Mouse (Mus musculus) erythroblast, embryonic 14.5 days (primary cell): Measurements from ENCODE around the gene Bet1l. TPM values are rescaled to one million over a fixed set of nuclear protein-coding genes. Genes with fewer than 3 reads are reported as not detected.

ENCODE experiments used
- H3K27me3 ChIP-seq: 2 replicates; pipeline ENCODE4 v1.6.1; 2012; ENCODE audit warnings: inconsistent platforms; ENCODE audit not compliant: control insufficient read depth
- H3K36me3 ChIP-seq: 2 replicates; pipeline ENCODE4 v1.6.1; 2012; ENCODE audit warnings: mild to moderate bottlenecking, inconsistent platforms; ENCODE audit not compliant: control insufficient read depth
- H3K4me1 ChIP-seq: 2 replicates; pipeline ENCODE4 v1.6.1; 2012; ENCODE audit warnings: inconsistent platforms; ENCODE audit not compliant: control insufficient read depth
- H3K4me3 ChIP-seq: replicated peaks from 2 replicates; pipeline ENCODE3; 2012; ENCODE audit warnings: moderate library complexity, mild to moderate bottlenecking, inconsistent platforms
- H3K9me3 ChIP-seq: 2 replicates; pipeline ENCODE4 v1.6.1; 2012; ENCODE audit warnings: low read length, inconsistent platforms, mixed read lengths; ENCODE audit not compliant: control insufficient read depth
- GATA1 ChIP-seq: IDR thresholded peaks from 2 replicates; pipeline ENCODE4 v1.6.1; 2012; ENCODE audit warnings: low read length, inconsistent platforms, mixed read lengths
- TAL1 ChIP-seq: IDR thresholded peaks from 3 replicates; pipeline ENCODE4 v1.6.1; 2012; ENCODE audit warnings: low read length, inconsistent platforms, mixed read lengths
- polyA plus RNA-seq: library from polyadenylated mRNA; stranded (reverse); fragments of >175 nt; gene quantifications from 2 replicates; pipeline ENCODE4 v1.2.3, GENCODE M21; 2012

The Bet1l gene
- polyA plus RNA-seq, 1 experiment, result 1.2 TPM

DNA sequence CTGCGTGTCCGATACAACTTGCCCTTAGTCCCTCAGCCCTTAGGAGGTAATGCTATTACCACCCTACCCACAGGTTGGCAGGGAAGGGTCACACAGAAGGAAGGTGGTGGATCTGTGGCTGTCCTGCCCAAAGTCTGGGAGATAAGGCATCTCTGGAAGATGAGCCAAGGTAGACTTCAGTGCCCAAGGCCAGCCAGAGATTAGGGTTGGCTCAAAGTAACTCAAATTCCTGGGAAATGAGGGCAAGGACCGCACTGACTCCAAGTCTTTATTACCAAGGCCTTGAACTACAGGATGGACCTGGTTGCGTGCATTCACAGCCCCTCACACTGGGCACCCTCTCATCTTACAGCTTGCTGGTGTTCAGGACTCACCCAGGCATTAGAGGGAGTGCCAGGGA lies 5.5 kb downstream of the Bet1l start:
- H3K4me1 ChIP-seq, result peaks cover 29% of the 10 kb centered on the region
- H3K36me3 ChIP-seq, result peaks cover 43% of the 10 kb centered on the region
- H3K9me3 ChIP-seq, result no peaks in the 10 kb centered on the region
- TF ChIP-seq TAL1, result no peak
- no peak for TF ChIP-seq GATA1
- H3K27me3 ChIP-seq, result no peaks in the 10 kb centered on the region
- H3K4me3 ChIP-seq, result no peak overlapping the region

DNA sequence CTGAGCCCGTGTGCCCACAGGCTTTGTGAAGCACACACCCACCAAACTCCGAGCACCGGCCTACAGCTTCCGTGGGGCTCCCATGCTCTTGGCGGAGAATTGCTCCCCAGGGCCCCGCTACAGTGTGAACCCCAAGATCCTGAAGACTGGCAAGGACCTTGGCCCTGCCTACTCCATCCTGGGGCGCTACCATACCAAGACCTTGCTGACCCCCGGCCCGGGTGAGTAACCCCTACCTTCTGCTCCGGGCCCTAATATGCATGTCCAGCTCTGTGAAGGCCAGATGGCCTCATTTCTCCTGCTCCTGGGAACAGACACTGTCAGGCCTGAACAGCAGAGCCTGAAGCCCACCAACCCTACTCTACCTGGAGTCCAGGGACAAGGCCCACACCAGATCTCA lies 8.8 kb downstream of the Bet1l start:
- no peak overlapping the region for H3K4me3 ChIP-seq

DNA sequence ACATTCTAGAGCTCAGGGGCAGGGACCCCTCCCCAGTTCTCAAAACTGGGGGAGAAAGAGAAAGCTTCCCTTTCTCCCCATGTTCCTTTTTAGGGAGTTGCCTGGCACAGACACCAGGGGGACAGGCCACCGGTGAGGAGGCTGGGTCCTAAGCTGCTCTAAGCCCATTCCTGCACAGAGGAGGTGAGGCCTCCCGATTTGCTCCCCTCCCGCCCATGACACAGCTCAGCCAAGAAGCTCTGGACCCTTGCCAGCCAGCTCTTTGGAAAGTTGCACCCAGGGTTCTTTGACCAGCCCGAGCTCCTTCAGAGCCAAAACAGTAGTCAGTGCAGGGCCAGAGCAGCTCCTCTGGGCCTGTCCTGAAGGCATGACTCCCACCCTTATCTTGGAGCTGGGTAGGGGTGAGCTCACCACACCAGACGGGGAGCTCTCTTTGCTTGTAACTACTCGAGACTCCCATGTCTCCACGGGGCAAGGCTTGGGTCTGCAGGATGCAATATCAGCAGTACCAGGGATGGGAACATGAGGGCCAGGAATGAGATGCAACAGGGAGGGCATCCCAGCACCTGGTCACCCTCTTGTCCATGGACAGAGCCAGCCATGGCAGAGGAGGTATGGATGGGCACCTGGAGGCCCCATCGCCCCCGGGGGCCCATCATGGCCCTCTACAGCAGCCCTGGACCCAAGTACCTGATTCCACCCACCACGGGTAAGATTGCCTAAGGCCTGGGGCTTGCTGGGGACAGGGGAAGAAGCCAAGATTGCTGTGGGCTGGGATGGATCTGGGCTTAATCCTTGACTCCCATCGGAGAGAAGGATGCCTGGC lies 9.4 kb downstream of the Bet1l start, which contains the start of gene Odf3:
Odf3 (plus strand) TSS at position 51 of the 826 bp plus-strand sequence.
- TF ChIP-seq TAL1 (no peak), GATA1 (no peak)
- H3K4me3 ChIP-seq, result no peak within 1 kb of the TSS

More for the DNA sequence above, 8.8 kb downstream of the Bet1l start:
- H3K36me3 ChIP-seq, result peaks cover 26% of the 10 kb centered on the region
- H3K27me3 ChIP-seq, result peaks cover 5% of the 10 kb centered on the region
- no peak for TF ChIP-seq TAL1
- no peak for TF ChIP-seq GATA1
- no peaks in the 10 kb centered on the region for H3K9me3 ChIP-seq
- H3K4me1 ChIP-seq, result peaks cover 4% of the 10 kb centered on the region

DNA sequence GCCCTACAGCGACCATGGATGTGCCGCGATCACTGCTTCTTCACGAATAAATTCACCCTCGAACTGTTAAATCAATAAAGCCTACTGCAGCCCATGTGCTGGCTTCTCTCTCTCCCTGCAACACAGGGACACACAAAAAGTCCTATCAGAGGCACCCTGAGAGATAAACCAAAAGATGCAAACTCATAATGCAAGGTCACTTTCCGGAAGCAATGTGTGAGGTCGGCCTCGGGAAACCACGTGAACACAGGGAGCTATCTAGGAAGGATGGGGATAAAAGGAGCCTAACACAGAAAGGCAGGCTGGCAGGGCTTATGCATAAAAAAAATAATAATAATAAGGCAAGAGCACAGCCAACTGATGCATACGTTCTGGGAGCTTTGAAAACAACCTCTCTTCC lies 10.7 kb downstream of the Bet1l start:
- Histone ChIP-seq H3K4me3 (no peak overlapping the region), H3K36me3 (peaks cover 7% of the 10 kb centered on the region), H3K27me3 (peaks cover 15% of the 10 kb centered on the region), H3K9me3 (no peaks in the 10 kb centered on the region), H3K4me1 (no peaks in the 10 kb centered on the region)
- TF ChIP-seq TAL1, result no peak
- no peak for TF ChIP-seq GATA1

More for the DNA sequence above, 9.4 kb downstream of the Bet1l start, which contains the start of gene Odf3:
- Histone ChIP-seq H3K4me1 (peaks cover 3% of the 10 kb centered on the region), H3K36me3 (peaks cover 20% of the 10 kb centered on the region), H3K9me3 (no peaks in the 10 kb centered on the region), H3K27me3 (peaks cover 5% of the 10 kb centered on the region)

DNA sequence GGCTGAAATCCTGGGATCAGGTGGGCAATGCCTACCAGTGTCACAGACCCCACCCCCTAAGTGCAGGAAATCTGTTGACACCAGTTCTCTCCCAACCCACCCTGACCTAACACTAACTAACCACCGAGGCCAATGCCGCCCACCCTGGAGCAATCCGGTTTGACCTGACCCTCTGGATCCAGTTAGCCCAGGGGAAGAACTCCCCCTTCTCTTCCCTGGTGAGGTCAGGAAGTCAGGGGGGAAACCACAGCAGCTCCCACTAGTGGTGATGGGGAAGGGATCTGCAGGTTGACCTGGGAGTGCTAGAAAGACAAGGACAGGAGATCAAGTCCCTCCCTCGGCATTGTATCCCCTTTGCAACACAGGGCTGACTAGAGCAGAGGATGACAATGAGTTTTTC lies 11.7 kb downstream of the Bet1l start:
- H3K9me3 ChIP-seq, result no peaks in the 10 kb centered on the region
- TF ChIP-seq GATA1, result no peak
- TF ChIP-seq TAL1, result no peak
- H3K27me3 ChIP-seq, result peaks cover 24% of the 10 kb centered on the region
- H3K4me1 ChIP-seq, result no peaks in the 10 kb centered on the region
- peaks cover 3% of the 10 kb centered on the region; the same call in 1 of the 2 replicates for H3K36me3 ChIP-seq
- H3K4me3 ChIP-seq, result no peak overlapping the region

DNA sequence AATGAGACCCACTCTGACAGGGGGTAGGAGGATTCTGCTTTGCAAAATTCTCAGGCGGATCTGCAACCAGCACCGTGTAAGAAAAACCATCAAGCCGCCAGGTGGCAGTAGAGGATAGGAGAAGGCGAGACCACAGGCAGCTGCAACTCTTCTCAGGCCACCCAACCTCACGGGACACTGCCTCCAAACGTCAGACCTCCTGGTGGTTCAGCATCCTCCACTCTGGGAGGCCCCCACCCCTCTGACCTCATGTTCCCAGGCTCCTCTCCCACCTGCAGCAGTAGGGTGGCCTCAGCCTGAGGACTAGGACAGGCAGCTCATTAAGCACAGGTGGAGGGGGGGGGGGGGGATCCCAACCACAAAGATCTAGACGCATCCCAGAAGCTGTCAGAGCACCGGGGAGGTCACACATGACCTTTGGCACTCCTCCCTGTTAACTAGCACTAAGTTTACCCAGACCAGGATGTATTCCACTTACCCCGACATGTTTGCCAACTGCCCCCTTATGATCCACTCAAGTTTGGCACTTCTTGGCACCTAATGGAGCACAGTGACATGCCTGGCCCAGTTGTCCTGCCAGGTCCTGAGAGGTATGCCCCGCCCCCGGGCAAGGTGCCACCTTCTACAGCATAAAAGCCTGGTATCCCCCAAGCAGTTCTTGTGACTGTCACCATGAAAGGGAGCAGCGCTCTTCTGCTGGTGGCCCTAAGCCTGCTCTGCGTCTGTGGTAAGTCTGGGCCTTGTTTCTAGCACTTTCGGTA lies 12.3 kb downstream of the Bet1l start, which contains the start of gene Scgb1c1:
Scgb1c1 (plus strand) TSS at position 643 of the 761 bp plus-strand sequence.
- no peak for TF ChIP-seq TAL1
- Histone ChIP-seq H3K36me3 (no peaks in the 10 kb centered on the region), H3K9me3 (no peaks in the 10 kb centered on the region), H3K27me3 (peaks cover 29% of the 10 kb centered on the region), H3K4me3 (no peak within 1 kb of the TSS), H3K4me1 (no peaks in the 10 kb centered on the region)

DNA sequence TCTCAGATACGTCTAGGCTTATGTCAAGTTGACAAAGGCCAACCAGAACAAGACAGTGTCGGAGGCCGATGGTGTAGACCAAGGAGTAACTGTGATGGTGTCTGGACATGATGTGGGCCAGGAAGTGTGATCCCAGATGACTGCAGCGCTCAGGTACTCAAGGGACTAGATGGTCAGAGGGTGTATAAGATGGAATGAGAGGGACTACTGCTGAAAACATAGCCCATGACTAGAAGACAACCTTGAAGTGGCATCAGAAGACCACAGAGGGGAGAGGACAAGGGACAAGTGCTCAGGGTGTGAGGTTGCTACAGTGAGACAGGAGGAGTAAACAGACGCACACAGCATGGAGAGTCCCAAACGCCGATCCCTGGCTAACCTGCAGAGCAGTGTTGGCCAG lies 13.6 kb downstream of the Bet1l start:
- H3K4me3 ChIP-seq, result no peak overlapping the region
- no peaks in the 10 kb centered on the region for H3K4me1 ChIP-seq
- peaks cover 34% of the 10 kb centered on the region for H3K27me3 ChIP-seq
- TF ChIP-seq TAL1 (no peak), GATA1 (no peak)
- no peaks in the 10 kb centered on the region for H3K9me3 ChIP-seq
- no peaks in the 10 kb centered on the region for H3K36me3 ChIP-seq

DNA sequence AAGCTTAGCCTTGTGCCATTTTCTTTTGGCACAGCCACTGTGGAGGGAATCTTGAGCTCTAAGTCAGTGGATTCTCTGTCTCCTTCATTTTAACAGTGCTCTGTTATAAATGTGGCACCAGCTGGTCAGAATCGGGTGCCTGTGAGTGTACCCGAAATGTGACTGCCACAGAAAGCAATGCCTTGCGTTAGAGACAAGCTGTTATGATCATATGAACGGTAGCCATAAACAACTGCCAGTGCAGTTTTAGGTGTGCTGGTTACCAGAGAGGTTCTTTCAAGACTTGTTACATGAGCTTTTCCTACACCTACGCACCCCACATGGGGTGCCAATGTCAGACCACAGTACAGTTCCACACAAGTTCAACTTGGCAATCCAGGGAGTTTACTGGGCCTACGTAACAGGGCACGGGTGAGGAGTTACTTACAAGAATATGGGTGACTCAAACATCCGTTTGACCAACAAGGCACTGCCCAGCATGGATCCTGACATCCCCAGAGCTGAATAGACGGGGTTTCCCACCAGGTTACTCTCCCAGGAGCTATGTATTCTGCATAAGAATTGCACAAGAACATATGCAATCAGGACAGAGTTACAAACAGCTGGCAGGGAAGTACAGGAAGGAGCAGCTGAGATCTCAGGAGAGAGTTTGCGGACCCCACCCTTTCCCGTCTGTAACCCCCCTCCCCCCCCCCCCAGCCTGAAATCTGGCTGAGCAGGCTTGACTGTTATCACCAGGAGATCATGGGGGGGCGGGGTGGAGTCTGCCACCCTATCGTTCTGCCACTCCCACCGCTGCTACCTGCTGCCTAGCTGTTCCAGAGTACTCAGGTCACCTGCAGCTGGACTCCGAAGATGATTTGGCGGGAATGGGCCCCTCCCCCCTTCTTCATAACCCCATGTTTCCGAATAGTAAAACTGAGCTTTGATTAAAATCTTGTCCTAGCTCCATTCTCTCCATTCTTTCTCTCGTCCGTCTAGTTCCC lies 16.3 kb downstream of the Bet1l start:
- H3K27me3 ChIP-seq, result peaks cover 36% of the 10 kb centered on the region
- TF ChIP-seq TAL1 (no peak), GATA1 (no peak)

More for the DNA sequence above, 16.3 kb downstream of the Bet1l start:
- no peak overlapping the region for H3K4me3 ChIP-seq
- no peaks in the 10 kb centered on the region for H3K9me3 ChIP-seq
- no peaks in the 10 kb centered on the region for H3K4me1 ChIP-seq
- no peaks in the 10 kb centered on the region for H3K36me3 ChIP-seq
